Mouse (Mus musculus) kidney, adult 2 months (tissue): Measurements from ENCODE around the gene Abca14.

Experiments used
- CTCF ChIP-seq: fragments of 200-500 bp; conservative IDR thresholded peaks from 2 replicates; pipeline ENCODE4 v1.5.1; 2011; ENCODE audit warnings: low read depth, mild to moderate bottlenecking, control low read depth, low read length, moderate library complexity, mixed read lengths; ENCODE audit not compliant: insufficient read depth, insufficient read length
- POLR2A ChIP-seq: fragments of 200-500 bp; IDR thresholded peaks from one replicate; pipeline ENCODE4 v1.6.1; 2011; ENCODE audit warnings: low read depth, low read length, control low read depth

DNA sequence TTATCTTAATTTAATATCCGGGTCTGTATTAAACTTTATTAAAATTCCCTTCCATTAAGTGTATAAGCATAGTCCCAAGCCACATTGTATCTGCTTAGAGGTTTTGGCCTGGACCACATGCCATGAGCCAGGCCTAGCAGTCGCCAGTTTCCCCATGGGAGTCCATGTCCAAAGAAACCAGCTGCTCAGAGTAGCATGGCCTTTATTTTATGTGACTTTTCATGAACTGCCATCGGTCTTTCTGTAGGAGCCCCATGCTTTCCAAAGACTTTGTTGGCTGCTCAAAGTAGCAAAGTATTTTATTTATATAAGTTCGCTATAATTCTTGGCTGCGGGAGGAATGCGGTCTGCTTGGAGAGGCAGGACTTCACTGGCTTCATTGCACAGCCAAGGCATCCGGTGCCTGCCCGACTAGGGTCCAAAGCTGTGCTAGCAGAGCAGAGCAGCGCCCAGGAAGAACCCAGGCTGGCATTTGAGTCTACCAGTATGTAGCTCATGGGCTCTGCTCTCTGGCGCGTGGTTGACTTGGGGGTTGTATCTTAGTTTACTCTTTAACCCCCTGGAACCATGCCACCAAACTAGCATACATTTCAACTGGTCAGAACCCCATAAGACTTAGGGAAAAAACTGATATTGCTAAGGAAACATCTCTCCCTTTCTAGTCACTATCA lies 40.0 kb upstream of the Abca14 start:
- TF ChIP-seq CTCF (no peak), POLR2A (no peak)
